Mouse (Mus musculus): Measurements from ENCODE around the gene Ear6. TPM values are rescaled to one million over a fixed set of nuclear protein-coding genes. Genes with fewer than 3 reads are reported as not detected.

Ear6 gene
- total RNA-seq, 2 experiments from 2014 or later, result not detected

DNA sequence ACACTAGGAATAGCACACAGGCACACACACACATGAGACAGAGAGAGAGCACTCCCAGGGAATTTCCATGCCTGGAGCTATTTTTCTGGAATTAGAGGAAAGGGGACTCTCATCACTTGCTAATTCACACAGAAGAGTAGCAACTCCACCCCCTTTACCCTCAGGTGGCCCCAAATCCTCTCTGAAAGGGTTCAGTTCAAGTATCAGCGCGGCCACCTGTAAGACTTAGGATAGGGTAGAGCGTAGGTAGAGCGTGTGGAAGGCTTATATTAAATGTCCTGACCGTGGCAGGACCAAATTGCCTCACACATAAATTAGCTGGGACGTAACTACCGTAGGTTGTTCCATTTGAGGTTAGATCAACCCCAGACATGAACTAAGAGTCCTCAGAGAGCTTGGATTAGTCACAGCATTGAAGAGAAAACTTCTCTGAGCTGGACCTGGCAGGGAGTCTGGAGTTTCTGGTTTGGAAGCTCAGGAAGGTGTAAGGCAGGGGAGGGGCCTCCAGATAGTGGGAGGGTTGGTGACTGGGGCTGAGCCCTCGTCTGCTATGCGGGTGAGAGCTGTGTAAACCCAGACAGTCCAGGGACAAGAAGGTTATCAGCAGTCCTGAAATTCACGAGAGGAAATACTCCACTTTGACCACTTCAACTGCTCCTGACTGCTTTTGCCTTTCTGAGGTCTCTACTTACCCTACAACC is 39.7 kb downstream of the Ear6 start:
- DNase-seq (ENCODE audit: low spot score in 2 of 2), result no peak

DNA sequence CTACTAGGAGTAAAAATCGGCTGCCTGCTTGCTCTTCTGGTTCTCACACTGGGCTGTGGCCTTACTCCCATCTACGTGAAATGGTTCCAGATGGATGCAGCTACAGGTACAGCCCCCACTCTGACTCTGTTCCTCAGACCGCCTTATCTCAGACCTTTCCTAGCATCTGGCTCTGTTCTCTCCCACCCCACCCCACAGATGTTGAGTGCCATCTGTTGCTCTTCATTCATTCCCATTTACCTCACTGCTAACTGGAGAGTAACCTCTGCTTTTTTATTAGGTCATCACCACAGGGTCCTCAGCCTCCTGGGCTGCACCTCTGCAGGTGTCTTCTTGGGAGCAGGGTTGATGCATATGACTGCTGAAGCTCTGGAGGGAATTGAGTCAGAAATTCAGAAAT is 40.3 kb downstream of the Ear6 start:
- no peak for DNase-seq (ENCODE audit: low spot score in 2 of 2)

DNA sequence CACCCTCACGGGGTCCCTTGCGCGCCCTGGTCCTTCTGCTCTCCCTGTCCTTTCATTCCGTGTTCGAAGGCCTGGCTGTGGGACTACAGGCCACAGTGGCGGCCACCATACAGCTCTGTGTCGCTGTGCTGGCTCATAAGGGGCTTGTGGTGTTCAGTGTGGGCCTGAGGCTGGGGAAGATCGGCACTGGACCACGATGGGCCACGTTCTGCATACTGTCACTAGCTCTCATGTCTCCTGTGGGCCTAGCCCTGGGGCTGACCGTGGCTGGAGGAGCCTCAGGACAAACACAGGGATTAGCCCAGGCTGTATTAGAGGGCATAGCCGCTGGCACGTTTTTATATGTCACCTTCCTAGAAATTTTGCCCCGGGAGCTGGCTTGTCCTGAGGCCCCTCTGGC is 41.6 kb downstream of the Ear6 start:
- DNase-seq (ENCODE audit: low spot score in 2 of 2), result no peak

DNA sequence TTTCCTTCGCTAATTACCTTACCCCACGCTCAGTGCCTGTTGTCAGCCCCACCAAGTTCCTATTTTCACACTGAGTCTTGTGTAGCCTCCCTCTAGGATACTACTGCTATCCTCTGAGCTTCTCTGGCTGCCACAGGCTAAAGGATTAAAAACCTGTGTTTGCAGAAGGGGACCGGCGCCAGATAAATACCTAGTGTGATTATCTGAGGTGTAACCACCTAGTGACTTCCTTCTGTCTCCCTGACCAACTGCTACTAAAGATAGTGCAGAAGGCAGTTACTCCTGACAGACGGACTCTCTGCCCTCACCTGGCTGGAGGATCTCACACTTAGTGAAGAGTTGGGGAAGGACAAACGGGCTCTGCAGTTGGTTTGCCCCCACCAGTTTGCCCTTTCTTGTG is 42.5 kb downstream of the Ear6 start:
- no peak for DNase-seq (ENCODE audit: low spot score in 2 of 2)

DNA sequence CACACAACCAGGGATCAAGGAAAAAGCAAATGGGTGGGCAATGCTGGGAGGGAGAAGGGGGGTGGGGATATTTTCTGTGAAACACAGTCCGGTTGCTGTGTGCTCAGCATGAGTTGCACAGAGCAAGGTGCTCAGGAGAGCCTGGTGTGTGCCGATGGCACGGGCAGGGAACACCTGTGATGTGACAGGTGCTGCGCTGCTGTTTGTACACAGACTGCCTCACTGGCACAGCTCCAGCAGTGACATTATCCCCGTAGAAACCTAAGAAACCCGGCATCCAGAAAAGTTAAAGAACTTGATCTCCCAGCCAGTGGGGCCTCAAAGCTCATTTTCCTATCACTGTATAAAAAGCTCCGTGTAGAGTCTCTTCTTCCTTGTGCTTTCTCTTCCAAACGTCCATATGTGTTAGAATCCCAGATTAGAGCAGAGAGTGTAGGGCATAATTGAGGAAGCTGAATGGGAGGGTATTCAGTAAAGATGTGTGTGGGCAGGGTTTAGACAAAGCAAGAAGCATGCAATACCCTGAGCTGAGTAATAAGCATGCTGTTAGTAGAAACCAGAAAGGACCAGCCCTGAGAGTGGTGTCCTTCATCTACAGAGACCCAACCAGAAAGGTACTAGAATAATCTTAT is 43.2 kb downstream of the Ear6 start:
- DNase-seq (ENCODE audit: low spot score in 2 of 2), result no peak

DNA sequence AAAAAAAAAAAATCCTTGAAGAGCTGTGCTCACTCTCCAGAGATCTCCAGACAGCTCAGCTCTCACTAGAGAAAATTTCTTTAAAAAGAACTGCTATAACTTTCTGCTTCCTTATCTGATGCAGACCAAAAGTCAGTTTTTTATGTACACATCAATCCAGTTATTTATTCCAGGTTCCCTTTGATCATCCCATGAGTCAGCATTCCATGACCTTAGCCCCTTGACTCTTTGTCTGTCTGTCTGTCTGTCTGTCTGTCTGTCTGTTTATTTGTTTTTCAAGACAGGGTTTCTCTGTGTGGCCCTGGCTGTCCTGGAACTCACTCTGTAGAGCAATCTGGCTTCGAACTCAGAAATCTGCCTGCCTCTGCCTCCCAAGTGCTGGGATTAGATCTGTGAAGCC is 45.9 kb downstream of the Ear6 start:
- DNase-seq (ENCODE audit: low spot score in 2 of 2), result no peak

DNA sequence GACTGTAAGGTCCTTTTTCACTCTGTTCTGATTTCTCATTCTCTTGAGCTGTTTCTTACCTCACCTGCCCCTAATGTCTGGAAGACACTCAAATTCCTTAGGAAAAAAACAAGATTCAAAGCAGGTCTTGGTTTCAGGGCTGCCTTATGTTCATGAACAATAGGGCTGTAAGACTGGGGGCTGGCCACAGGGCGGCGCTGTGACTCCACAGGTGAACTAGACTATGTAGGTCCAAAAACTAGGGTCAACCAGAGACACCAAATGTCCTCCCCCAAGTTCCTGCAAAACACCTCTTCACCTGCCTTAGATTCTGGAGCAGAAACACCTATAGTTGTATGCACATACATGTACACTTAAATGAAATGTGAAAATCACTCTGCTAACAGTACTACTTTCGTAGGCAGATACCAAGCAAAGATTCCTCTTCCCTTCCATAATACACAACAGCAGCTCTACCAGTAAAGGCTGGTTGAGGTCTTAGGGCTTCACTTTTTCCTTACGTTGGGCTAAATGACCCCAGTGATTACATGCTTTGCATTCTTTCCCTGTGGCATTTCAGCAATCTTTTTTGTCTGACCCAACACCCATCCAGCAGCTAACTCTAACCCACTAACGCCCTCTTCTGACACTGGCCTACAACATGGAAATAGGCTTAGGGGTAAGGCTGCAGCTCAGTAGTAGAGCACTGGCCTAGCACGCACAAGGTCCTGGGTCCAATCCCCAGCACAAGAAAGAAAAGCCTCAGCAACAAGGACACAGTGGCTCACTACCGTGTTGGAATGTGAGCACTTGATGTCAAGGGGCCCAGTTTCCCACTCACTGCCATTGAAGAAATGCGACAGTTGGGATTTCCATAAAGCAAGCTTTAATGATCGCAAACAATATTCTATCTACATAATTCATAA is 49.6 kb downstream of the Ear6 start:
- DNase-seq (ENCODE audit: low spot score in 2 of 2), result peak; percentile 87 to 91

DNA sequence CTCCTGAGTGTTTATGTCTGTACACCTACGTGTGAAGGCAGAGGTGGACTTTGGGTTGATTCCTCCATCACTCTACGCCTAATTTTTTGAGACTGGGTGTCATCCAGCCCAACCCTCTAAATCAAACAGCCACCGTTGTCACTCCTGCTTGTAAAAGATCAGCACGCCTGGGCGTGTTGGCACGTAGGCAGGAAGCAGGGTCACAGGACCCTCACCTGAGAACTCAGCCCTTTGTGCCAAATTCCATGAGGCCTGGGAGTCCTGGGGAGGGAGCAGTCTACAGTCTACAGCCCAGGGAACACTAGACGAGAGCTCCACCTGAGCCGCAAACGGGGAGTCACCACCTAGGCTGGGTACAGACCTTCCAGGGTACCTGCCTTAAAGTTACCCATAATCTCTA is 50.3 kb downstream of the Ear6 start:
- DNase-seq (ENCODE audit: low spot score in 2 of 2), result no peak

Small RNA genes lying within 50 kb of the gene (microRNA-seq; reads per million reads assigned to microRNA genes)
- 0 reads per million in 2 experiments for gene Gm27375 (ENCODE audit: borderline number of aligned reads in 2 of 2)

Other genes with a start within 250 kb of the Ear6 start
- not detected for gene Gm17078, start 242.4 kb upstream of the Ear6 start, total RNA-seq (2021)
- not detected for gene Gm4181, start 218.0 kb upstream of the Ear6 start, total RNA-seq (2021)
- not detected for gene Gm17079, start 158.2 kb upstream of the Ear6 start, total RNA-seq (2021)
- gene Gm5800, start 136.5 kb upstream of the Ear6 start, total RNA-seq (2021), result not detected
- not detected for gene Ang4, start 80.1 kb upstream of the Ear6 start, total RNA-seq (2021)
- not detected for gene AY358078, start 53.7 kb upstream of the Ear6 start, total RNA-seq (2021)
- 10 to 100 TPM; 30.5 to 36.3 TPM for gene Mettl17, start 31.1 kb downstream of the Ear6 start, total RNA-seq (2021)
- 1 to 10 TPM in 1 of 2 experiments, under 1 TPM in 1; 0.56 to 1.3 TPM for gene Slc39a2, start 39.2 kb downstream of the Ear6 start, total RNA-seq (2021)
- gene Ndrg2, start 60.5 kb downstream of the Ear6 start, total RNA-seq (2021), result 100 to 1,000 TPM; 256 to 257 TPM
- gene Tppp2, start 64.7 kb downstream of the Ear6 start, total RNA-seq (2021), result not detected
- not detected for gene Rnase13, start 69.1 kb downstream of the Ear6 start, total RNA-seq (2021)
- 10 to 100 TPM; 37.8 to 39.7 TPM for gene Arhgef40, start 131.0 kb downstream of the Ear6 start, total RNA-seq (2021)
- 1 to 10 TPM; 2.1 to 2.3 TPM for gene Tmem253, start 162.0 kb downstream of the Ear6 start, total RNA-seq (2021)
- 10 to 100 TPM; 53.9 to 61.2 TPM for gene Zfp219, start 167.0 kb downstream of the Ear6 start, total RNA-seq (2021)
- gene Olfr221, start 188.8 kb downstream of the Ear6 start, total RNA-seq (2021), result not detected